Mouse (Mus musculus): Measurements from ENCODE around the gene Gtf2h5. TPM values are rescaled to one million over a fixed set of nuclear protein-coding genes. Genes with fewer than 3 reads are reported as not detected.

Gene Gtf2h5
- total and polyA plus RNA-seq, 2 experiments from 2014 or later, result 81.9 to 240 TPM

DNA sequence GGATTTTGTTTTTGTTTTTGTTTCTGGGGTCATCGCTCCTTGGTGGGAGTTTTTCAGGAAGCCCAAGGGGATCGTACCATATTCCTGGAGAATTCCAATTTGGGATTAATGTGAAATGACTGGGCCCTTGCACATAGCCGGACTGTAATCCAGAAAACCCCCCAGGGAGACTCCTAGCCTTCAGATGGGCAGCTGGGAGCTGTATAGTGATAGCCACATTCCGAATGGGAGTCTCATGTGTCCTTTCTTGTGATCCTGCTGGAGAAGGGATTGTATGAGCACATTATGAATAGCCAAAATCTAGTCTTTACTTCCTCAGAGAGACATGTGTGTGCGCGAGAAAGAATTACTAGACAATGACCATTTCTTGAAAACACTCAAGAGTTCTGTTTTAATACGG is 28.6 kb downstream of the Gtf2h5 start:
- no peak for ATAC-seq
- no peak for TF ChIP-seq CTCF (IDR thresholded peaks at IDR 0.05; ENCODE audit: low read depth)
- Histone ChIP-seq H3K4me2 (ENCODE audit: low read depth) (peak overlapping the region; percentile 72), H3K27me3 (ENCODE audit: insufficient read depth, low read length) (no peaks in the 10 kb centered on the region), H3K36me3 (ENCODE audit: insufficient read depth) (no peaks in the 10 kb centered on the region), H3K27ac (ENCODE audit: low read depth, low read length) (peak overlapping the region; percentile 48; the same call in 1 of the 2 replicates), H3K4me1 (ENCODE audit: insufficient read depth) (peaks cover 9% of the 10 kb centered on the region), H3K9me3 (ENCODE audit: low read length) (no peaks in the 10 kb centered on the region), H3K9ac (peak overlapping the region; percentile 89), H3K4me3 (ENCODE audit: low read depth, low read length) (peak overlapping the region; percentile 75)
- no peak for DNase-seq
- 32% methylated on average over 7 of the region's 7 CpGs for WGBS

DNA sequence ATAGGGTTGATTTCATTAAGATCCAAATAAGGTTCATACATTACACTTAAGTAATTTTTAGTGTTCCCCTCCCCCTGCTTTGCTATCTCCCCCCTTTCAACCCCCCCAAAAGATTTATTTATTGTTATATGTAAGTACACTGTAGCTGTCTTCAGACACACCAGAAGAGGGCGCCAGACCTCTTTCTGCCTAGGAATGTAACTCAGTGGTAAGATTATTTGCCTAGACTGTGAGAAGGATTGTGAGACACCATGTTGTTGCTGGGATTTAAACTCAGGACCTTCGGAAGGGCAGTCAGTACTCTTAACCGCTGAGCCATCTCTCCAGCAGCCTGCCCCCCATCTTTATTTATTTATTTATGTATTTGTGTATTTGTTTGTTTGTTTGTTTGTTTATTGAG is 31.4 kb downstream of the Gtf2h5 start:
- H3K4me1 ChIP-seq (ENCODE audit: insufficient read depth), result peaks cover 9% of the 10 kb centered on the region; the same call in 1 of the 2 replicates
- H3K36me3 ChIP-seq (ENCODE audit: insufficient read depth), result no peaks in the 10 kb centered on the region; the same call in 1 of the 2 replicates
- H3K4me3 ChIP-seq (ENCODE audit: low read depth, low read length), result no peak overlapping the region
- peak; percentile 50 for TF ChIP-seq CTCF (IDR thresholded peaks at IDR 0.05; ENCODE audit: low read depth)
- DNase-seq, result no peak
- whole genome bisulfite sequencing, result 80% methylated on average over 3 of the region's 3 CpGs
- no peak for ATAC-seq
- H3K9ac ChIP-seq, result no peak overlapping the region
- H3K4me2 ChIP-seq (ENCODE audit: low read depth), result no peak overlapping the region
- no peaks in the 10 kb centered on the region for H3K9me3 ChIP-seq (ENCODE audit: low read length)
- H3K27me3 ChIP-seq (ENCODE audit: insufficient read depth, low read length), result no peaks in the 10 kb centered on the region
- no peak overlapping the region for H3K27ac ChIP-seq (ENCODE audit: low read depth, low read length)

DNA sequence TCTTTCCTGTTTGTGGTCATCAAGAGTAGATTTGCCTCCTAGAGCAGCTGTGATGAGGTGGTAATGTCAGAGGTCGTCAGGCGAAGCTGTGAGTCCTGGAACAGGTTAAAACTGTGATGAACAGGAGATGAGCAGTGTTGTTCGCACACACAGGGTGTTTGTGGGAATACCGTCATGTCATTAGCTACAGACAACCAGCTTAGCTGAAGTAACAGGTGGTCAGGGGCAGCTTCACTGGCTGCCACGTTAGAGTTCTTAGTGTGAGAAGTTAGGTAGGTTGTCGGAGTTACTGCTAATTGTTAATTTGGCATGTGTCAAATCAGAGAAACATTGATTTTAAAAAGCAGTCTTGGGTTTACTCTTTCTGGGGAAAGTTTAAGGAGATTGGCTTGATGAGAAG is 34.1 kb downstream of the Gtf2h5 start:
- DNase-seq (no peak), ATAC-seq (no peak)
- H3K9me3 ChIP-seq (ENCODE audit: low read length), result no peaks in the 10 kb centered on the region
- no peaks in the 10 kb centered on the region; the same call in 1 of the 2 replicates for H3K36me3 ChIP-seq (ENCODE audit: insufficient read depth)
- H3K4me1 ChIP-seq (ENCODE audit: insufficient read depth), result peaks cover 2% of the 10 kb centered on the region; the same call in 1 of the 2 replicates
- 89% methylated on average over 6 of the region's 6 CpGs for WGBS
- no peak for TF ChIP-seq CTCF (IDR thresholded peaks at IDR 0.05; ENCODE audit: low read depth)
- H3K27ac ChIP-seq (ENCODE audit: low read depth, low read length), result no peak overlapping the region
- H3K4me2 ChIP-seq (ENCODE audit: low read depth), result no peak overlapping the region
- H3K4me3 ChIP-seq (ENCODE audit: low read depth, low read length), result no peak overlapping the region
- H3K27me3 ChIP-seq (ENCODE audit: insufficient read depth, low read length), result no peaks in the 10 kb centered on the region
- no peak overlapping the region for H3K9ac ChIP-seq

DNA sequence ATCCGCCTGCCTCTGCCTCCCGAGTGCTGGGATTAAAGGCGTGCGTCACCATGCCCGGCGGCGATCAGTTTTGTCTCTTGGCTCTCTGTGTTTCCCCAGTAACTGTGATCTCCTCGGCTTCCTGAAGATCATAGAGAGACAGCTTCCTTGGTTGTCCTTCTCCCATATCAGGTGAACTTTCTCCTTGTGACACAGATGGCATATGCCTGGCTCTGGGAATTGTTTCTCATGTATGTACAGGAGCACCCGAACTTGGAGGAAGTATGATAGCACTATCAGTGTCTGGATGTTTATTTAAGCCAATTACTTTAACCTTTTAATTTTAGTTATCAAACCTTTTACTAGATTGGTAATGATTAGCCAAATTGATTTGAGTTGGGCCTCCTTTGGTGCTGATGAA is 35.5 kb downstream of the Gtf2h5 start:
- 94% methylated on average over 9 of the region's 9 CpGs for WGBS
- no peak overlapping the region for H3K27ac ChIP-seq (ENCODE audit: low read depth, low read length)
- no peaks in the 10 kb centered on the region for H3K27me3 ChIP-seq (ENCODE audit: insufficient read depth, low read length)
- no peaks in the 10 kb centered on the region; the same call in 1 of the 2 replicates for H3K36me3 ChIP-seq (ENCODE audit: insufficient read depth)
- ATAC-seq, result no peak
- no peak for DNase-seq
- no peak overlapping the region for H3K4me3 ChIP-seq (ENCODE audit: low read depth, low read length)
- H3K9ac ChIP-seq, result no peak overlapping the region
- no peak overlapping the region for H3K4me2 ChIP-seq (ENCODE audit: low read depth)
- H3K4me1 ChIP-seq (ENCODE audit: insufficient read depth), result no peaks in the 10 kb centered on the region
- H3K9me3 ChIP-seq (ENCODE audit: low read length), result no peaks in the 10 kb centered on the region
- no peak for TF ChIP-seq CTCF (IDR thresholded peaks at IDR 0.05; ENCODE audit: low read depth)

DNA sequence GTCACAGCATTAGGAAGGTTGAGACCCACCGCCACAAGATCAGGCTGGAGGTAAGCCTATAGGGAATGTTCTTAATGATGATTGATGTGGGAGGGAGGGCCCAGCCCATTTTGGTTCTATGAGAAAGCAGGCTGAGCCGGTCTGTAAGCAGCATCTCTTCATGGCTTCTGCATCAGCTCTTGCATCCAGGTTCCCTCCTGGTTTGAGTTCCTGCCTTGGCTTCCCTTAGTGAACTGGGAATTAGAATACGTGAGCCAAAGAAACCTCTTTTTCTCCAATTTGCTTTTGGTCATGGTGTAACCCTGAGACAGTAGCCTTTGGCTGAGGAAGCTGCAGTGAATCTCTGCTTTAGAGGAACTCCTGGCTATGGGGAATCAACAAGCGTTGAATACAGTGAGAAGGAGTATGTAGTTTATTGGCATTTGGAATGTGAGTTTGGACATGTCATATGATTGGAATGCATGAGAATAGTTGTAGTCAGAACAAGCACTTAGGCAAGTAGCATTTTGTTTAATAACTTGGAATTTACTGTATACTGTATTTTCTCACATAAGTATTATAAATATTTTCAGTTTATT is 37.7 kb downstream of the Gtf2h5 start:
- ATAC-seq (no peak), DNase-seq (no peak)
- no peak for TF ChIP-seq CTCF (IDR thresholded peaks at IDR 0.05; ENCODE audit: low read depth)
- H3K4me3 ChIP-seq (ENCODE audit: low read depth, low read length), result no peak overlapping the region
- H3K27ac ChIP-seq (ENCODE audit: low read depth, low read length), result no peak overlapping the region
- no peaks in the 10 kb centered on the region for H3K9me3 ChIP-seq (ENCODE audit: low read length)
- no peak overlapping the region for H3K4me2 ChIP-seq (ENCODE audit: low read depth)
- peaks cover 4% of the 10 kb centered on the region for H3K36me3 ChIP-seq (ENCODE audit: insufficient read depth)
- no peak overlapping the region for H3K9ac ChIP-seq
- H3K27me3 ChIP-seq (ENCODE audit: insufficient read depth, low read length), result no peaks in the 10 kb centered on the region
- 81% methylated on average over 4 of the region's 4 CpGs for WGBS
- H3K4me1 ChIP-seq (ENCODE audit: insufficient read depth), result no peaks in the 10 kb centered on the region

DNA sequence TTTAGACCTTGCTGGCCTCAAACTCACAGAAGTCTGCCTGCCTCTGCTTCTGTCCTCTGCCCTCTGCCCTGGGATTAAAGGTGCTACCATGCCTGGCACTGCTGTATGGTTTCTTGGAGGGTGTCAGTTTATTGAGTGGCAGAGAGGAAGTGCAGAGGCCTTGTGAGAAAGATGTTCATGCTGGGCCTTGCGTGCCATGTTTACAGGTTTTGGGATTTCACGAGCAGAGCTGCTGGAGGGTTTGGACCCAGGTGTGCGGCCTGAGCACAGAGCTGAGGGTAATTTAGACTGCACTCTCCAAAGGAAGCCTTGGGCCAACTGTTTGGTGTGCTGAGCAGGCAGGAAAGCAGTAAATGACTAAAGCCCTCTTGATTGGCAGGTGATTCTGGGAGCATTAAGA is 38.3 kb downstream of the Gtf2h5 start:
- H3K9me3 ChIP-seq (ENCODE audit: low read length), result no peaks in the 10 kb centered on the region
- no peak for TF ChIP-seq CTCF (IDR thresholded peaks at IDR 0.05; ENCODE audit: low read depth)
- DNase-seq, result no peak
- no peak overlapping the region for H3K4me2 ChIP-seq (ENCODE audit: low read depth)
- 88% methylated on average over 3 of the region's 3 CpGs for WGBS
- peaks cover 11% of the 10 kb centered on the region for H3K36me3 ChIP-seq (ENCODE audit: insufficient read depth)
- ATAC-seq, result no peak
- no peaks in the 10 kb centered on the region for H3K27me3 ChIP-seq (ENCODE audit: insufficient read depth, low read length)
- no peak overlapping the region for H3K4me3 ChIP-seq (ENCODE audit: low read depth, low read length)
- no peak overlapping the region for H3K9ac ChIP-seq
- H3K4me1 ChIP-seq (ENCODE audit: insufficient read depth), result no peaks in the 10 kb centered on the region
- no peak overlapping the region for H3K27ac ChIP-seq (ENCODE audit: low read depth, low read length)

DNA sequence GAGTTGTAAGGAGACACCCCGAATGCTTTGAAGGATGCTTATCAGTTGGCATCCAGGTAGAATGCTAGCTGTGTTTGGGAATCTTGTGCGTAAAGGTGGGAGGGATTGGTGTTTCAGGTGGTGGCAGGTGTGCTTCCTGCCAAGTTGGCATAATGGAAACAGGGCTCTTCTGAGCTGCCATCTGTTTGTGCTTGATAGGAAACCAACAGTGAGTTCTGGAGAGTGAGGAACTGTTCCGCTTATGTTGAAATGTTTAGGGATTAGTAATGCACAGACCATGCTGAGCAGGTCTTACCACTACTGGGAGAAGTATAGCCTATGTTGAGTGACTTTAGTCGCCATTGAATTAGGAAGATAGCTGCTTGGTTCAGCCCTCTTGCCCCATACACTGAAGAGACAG is 39.3 kb downstream of the Gtf2h5 start:
- DNase-seq (no peak), ATAC-seq (no peak)
- Histone ChIP-seq H3K4me2 (ENCODE audit: low read depth) (no peak overlapping the region), H3K27ac (ENCODE audit: low read depth, low read length) (no peak overlapping the region), H3K4me1 (ENCODE audit: insufficient read depth) (no peaks in the 10 kb centered on the region), H3K9ac (no peak overlapping the region), H3K4me3 (ENCODE audit: low read depth, low read length) (no peak overlapping the region), H3K27me3 (ENCODE audit: insufficient read depth, low read length) (no peaks in the 10 kb centered on the region), H3K36me3 (ENCODE audit: insufficient read depth) (peaks cover 15% of the 10 kb centered on the region), H3K9me3 (ENCODE audit: low read length) (no peaks in the 10 kb centered on the region)
- TF ChIP-seq CTCF (IDR thresholded peaks at IDR 0.05; ENCODE audit: low read depth), result no peak
- 80% methylated on average over 4 of the region's 4 CpGs for WGBS

Data from forebrain, postnatal 0 days (tissue).